Mouse (Mus musculus): ENCODE data around the gene Veph1. TPM values are rescaled to one million over a fixed set of nuclear protein-coding genes. Genes with fewer than 3 reads are reported as not detected.

Veph1 gene
- polyA plus RNA-seq, 1 experiment from 2014 or later, result 18.7 TPM

- H3K4me1 ChIP-seq, result no peaks in the 10 kb centered on the region
- 74% methylated on average over 10 of the region's 10 CpGs for WGBS
- H3K9ac ChIP-seq (replicated peaks), result no peak overlapping the region
- H3K4me3 ChIP-seq, result no peak overlapping the region
- no peaks in the 10 kb centered on the region for H3K9me3 ChIP-seq
- H3K27ac ChIP-seq (replicated peaks), result no peak overlapping the region
- no peak overlapping the region for H3K4me2 ChIP-seq (replicated peaks)
- H3K36me3 ChIP-seq, result no peaks in the 10 kb centered on the region
- H3K27me3 ChIP-seq, result no peaks in the 10 kb centered on the region; the same call in 1 of the 2 replicates
- ATAC-seq (ENCODE audit: low FRiP score, low read depth), result no peak
Measured at GRCm38 (mm10) chr3:66050092-66050886, 246.3 kb downstream of the Veph1 start.

- H3K9me3 ChIP-seq, result no peaks in the 10 kb centered on the region
- H3K9ac ChIP-seq (replicated peaks), result no peak overlapping the region
- no peaks in the 10 kb centered on the region for H3K27me3 ChIP-seq
- H3K4me2 ChIP-seq (replicated peaks), result no peak overlapping the region
- H3K4me1 ChIP-seq, result no peaks in the 10 kb centered on the region
- no peak overlapping the region for H3K27ac ChIP-seq (replicated peaks)
- H3K4me3 ChIP-seq, result no peak overlapping the region
- H3K36me3 ChIP-seq, result no peaks in the 10 kb centered on the region
- WGBS, result 80% methylated on average over 5 of the region's 5 CpGs
- ATAC-seq (ENCODE audit: low FRiP score, low read depth), result no peak
Measured at GRCm38 (mm10) chr3:66040857-66041494, 255.7 kb downstream of the Veph1 start.

- no peak for ATAC-seq (ENCODE audit: low FRiP score, low read depth)
- H3K4me3 ChIP-seq, result no peak overlapping the region
- no peaks in the 10 kb centered on the region for H3K9me3 ChIP-seq
- H3K27ac ChIP-seq (replicated peaks), result no peak overlapping the region
- H3K4me1 ChIP-seq, result no peaks in the 10 kb centered on the region
- no peaks in the 10 kb centered on the region for H3K36me3 ChIP-seq
- H3K27me3 ChIP-seq, result no peaks in the 10 kb centered on the region
- no peak overlapping the region for H3K9ac ChIP-seq (replicated peaks)
- no peak overlapping the region for H3K4me2 ChIP-seq (replicated peaks)
- 91% methylated on average over 5 of the region's 5 CpGs for WGBS
Measured at GRCm38 (mm10) chr3:66035226-66035625, 261.4 kb downstream of the Veph1 start.

- Histone ChIP-seq H3K4me1 (no peaks in the 10 kb centered on the region), H3K27ac (replicated peaks) (no peak overlapping the region), H3K4me2 (replicated peaks) (no peak overlapping the region), H3K9me3 (no peaks in the 10 kb centered on the region), H3K4me3 (no peak overlapping the region), H3K9ac (replicated peaks) (no peak overlapping the region), H3K36me3 (no peaks in the 10 kb centered on the region), H3K27me3 (no peaks in the 10 kb centered on the region)
- ATAC-seq (ENCODE audit: low FRiP score, low read depth), result no peak
- 88% methylated on average over 2 of the region's 2 CpGs for WGBS
Measured at GRCm38 (mm10) chr3:66033346-66033745, 263.3 kb downstream of the Veph1 start.

- ATAC-seq (ENCODE audit: low FRiP score, low read depth), result no peak
- Histone ChIP-seq H3K27ac (replicated peaks) (no peak overlapping the region), H3K36me3 (no peaks in the 10 kb centered on the region), H3K9ac (replicated peaks) (no peak overlapping the region), H3K4me3 (no peak overlapping the region), H3K4me1 (no peaks in the 10 kb centered on the region), H3K4me2 (replicated peaks) (no peak overlapping the region), H3K9me3 (no peaks in the 10 kb centered on the region), H3K27me3 (no peaks in the 10 kb centered on the region)
- WGBS, result 86% methylated on average over 3 of the region's 3 CpGs
Measured at GRCm38 (mm10) chr3:66025454-66025853, 271.2 kb downstream of the Veph1 start.

GRCm38 (mm10) chr3:66024220-66024792 lies 272.3 kb downstream of the Veph1 start:
- 78% methylated on average over 5 of the region's 5 CpGs for WGBS

GRCm38 (mm10) chr3:66019171-66019570 lies 277.5 kb downstream of the Veph1 start:
- no peak overlapping the region for H3K9ac ChIP-seq (replicated peaks)
- no peak overlapping the region for H3K4me2 ChIP-seq (replicated peaks)
- H3K4me1 ChIP-seq, result no peaks in the 10 kb centered on the region
- no peaks in the 10 kb centered on the region for H3K27me3 ChIP-seq
- H3K27ac ChIP-seq (replicated peaks), result no peak overlapping the region
- no peak for ATAC-seq (ENCODE audit: low FRiP score, low read depth)
- no peak overlapping the region for H3K4me3 ChIP-seq
- H3K9me3 ChIP-seq, result no peaks in the 10 kb centered on the region
- 90% methylated on average over 5 of the region's 5 CpGs for WGBS
- no peaks in the 10 kb centered on the region for H3K36me3 ChIP-seq

More at GRCm38 (mm10) chr3:66024220-66024792, 272.3 kb downstream of the Veph1 start:
- H3K27me3 ChIP-seq, result no peaks in the 10 kb centered on the region
- no peaks in the 10 kb centered on the region for H3K9me3 ChIP-seq
- no peaks in the 10 kb centered on the region for H3K4me1 ChIP-seq
- H3K4me3 ChIP-seq, result no peak overlapping the region
- H3K36me3 ChIP-seq, result no peaks in the 10 kb centered on the region
- H3K9ac ChIP-seq (replicated peaks), result no peak overlapping the region
- ATAC-seq (ENCODE audit: low FRiP score, low read depth), result no peak
- no peak overlapping the region for H3K4me2 ChIP-seq (replicated peaks)
- H3K27ac ChIP-seq (replicated peaks), result no peak overlapping the region

- Histone ChIP-seq H3K4me3 (no peak overlapping the region), H3K4me1 (no peaks in the 10 kb centered on the region), H3K27ac (replicated peaks) (no peak overlapping the region), H3K27me3 (no peaks in the 10 kb centered on the region), H3K36me3 (no peaks in the 10 kb centered on the region), H3K4me2 (replicated peaks) (no peak overlapping the region), H3K9ac (replicated peaks) (no peak overlapping the region), H3K9me3 (no peaks in the 10 kb centered on the region)
- 84% methylated on average over 3 of the region's 3 CpGs for WGBS
- ATAC-seq (ENCODE audit: low FRiP score, low read depth), result no peak
Measured at GRCm38 (mm10) chr3:66007632-66008401, 288.8 kb downstream of the Veph1 start.

GRCm38 (mm10) chr3:66004989-66005388 lies 291.6 kb downstream of the Veph1 start:
- H3K9ac ChIP-seq (replicated peaks), result no peak overlapping the region
- no peak overlapping the region for H3K4me2 ChIP-seq (replicated peaks)
- no peaks in the 10 kb centered on the region for H3K4me1 ChIP-seq
- 79% methylated on average over 4 of the region's 4 CpGs for WGBS
- H3K36me3 ChIP-seq, result no peaks in the 10 kb centered on the region
- H3K9me3 ChIP-seq, result no peaks in the 10 kb centered on the region
- no peaks in the 10 kb centered on the region for H3K27me3 ChIP-seq
- H3K4me3 ChIP-seq, result no peak overlapping the region
- no peak for ATAC-seq (ENCODE audit: low FRiP score, low read depth)
- no peak overlapping the region for H3K27ac ChIP-seq (replicated peaks)

GRCm38 (mm10) chr3:66004220-66004951 lies 292.3 kb downstream of the Veph1 start:
- Histone ChIP-seq H3K9me3 (no peaks in the 10 kb centered on the region), H3K4me1 (no peaks in the 10 kb centered on the region), H3K4me3 (no peak overlapping the region), H3K9ac (replicated peaks) (no peak overlapping the region), H3K27me3 (no peaks in the 10 kb centered on the region), H3K36me3 (no peaks in the 10 kb centered on the region), H3K27ac (replicated peaks) (no peak overlapping the region), H3K4me2 (replicated peaks) (no peak overlapping the region)
- WGBS, result 70% methylated on average over 7 of the region's 7 CpGs
- ATAC-seq (ENCODE audit: low FRiP score, low read depth), result no peak

Data from midbrain, embryonic 12.5 days (tissue).